Mouse (Mus musculus) frontal cortex, postnatal 10 days (tissue): ENCODE measurements around the gene Cinp.

Experiments used
- DNase-seq, 2 experiments: peaks; one replicate each; pipeline ENCODE4 v3.0.0; 2022; ENCODE audit warnings: low spot score in 2 of 2, mixed read lengths in 1 of 2

The Cinp gene

GRCm38 (mm10) chr12:110889036-110890020 lies at the start of gene Cinp, which contains the start of gene Tecpr2:
Gene Cinp, minus strand, starts transcription at chr12:110889145.
Gene Tecpr2, plus strand, starts transcription at chr12:110889264.
- DNase-seq, result peak; percentile 95 to 96

- DNase-seq, result no peak
These were observed 48.6 kb upstream of the Cinp start for GRCm38 (mm10) chr12:110937496-110937895.

GRCm38 (mm10) chr12:110935983-110936620 lies 47.2 kb upstream of the Cinp start:
- peak; percentile 70 to 82 for DNase-seq

GRCm38 (mm10) chr12:110932820-110933219 lies 43.9 kb upstream of the Cinp start:
- DNase-seq, result no peak

- DNase-seq, result no peak
These were observed 32.6 kb upstream of the Cinp start for GRCm38 (mm10) chr12:110921572-110921971.

- DNase-seq, result no peak
These were observed 31.3 kb upstream of the Cinp start for GRCm38 (mm10) chr12:110920254-110920653.

GRCm38 (mm10) chr12:110915761-110916160 lies 26.8 kb upstream of the Cinp start:
- DNase-seq, result no peak

GRCm38 (mm10) chr12:110909962-110910361 lies 21.0 kb upstream of the Cinp start:
- DNase-seq, result no peak

GRCm38 (mm10) chr12:110907845-110908244 lies 18.9 kb upstream of the Cinp start:
- no peak for DNase-seq

- no peak for DNase-seq
These were observed 14.6 kb upstream of the Cinp start for GRCm38 (mm10) chr12:110903536-110903935.

GRCm38 (mm10) chr12:110902106-110902505 lies 13.2 kb upstream of the Cinp start:
- DNase-seq, result no peak

GRCm38 (mm10) chr12:110891887-110892286 lies 2.9 kb upstream of the Cinp start:
- no peak for DNase-seq

- no peak for DNase-seq
These were observed 339 bp downstream of the Cinp start for GRCm38 (mm10) chr12:110888606-110889005.

- no peak for DNase-seq
These were observed 839 bp downstream of the Cinp start for GRCm38 (mm10) chr12:110888106-110888505.

GRCm38 (mm10) chr12:110885251-110885650 lies 3.7 kb downstream of the Cinp start:
- DNase-seq, result no peak

GRCm38 (mm10) chr12:110882291-110882690 lies 6.7 kb downstream of the Cinp start:
- no peak for DNase-seq

GRCm38 (mm10) chr12:110875351-110875750 lies 13.6 kb downstream of the Cinp start:
- no peak for DNase-seq

GRCm38 (mm10) chr12:110871247-110871646 lies 17.7 kb downstream of the Cinp start:
- no peak for DNase-seq

- DNase-seq, result no peak
These were observed 18.8 kb downstream of the Cinp start for GRCm38 (mm10) chr12:110870107-110870506.

- DNase-seq, result no peak
These were observed 23.0 kb downstream of the Cinp start for GRCm38 (mm10) chr12:110865989-110866388.

- DNase-seq, result no peak
These were observed 23.4 kb downstream of the Cinp start for GRCm38 (mm10) chr12:110865571-110865970.

- DNase-seq, result no peak
These were observed 24.9 kb downstream of the Cinp start for GRCm38 (mm10) chr12:110864008-110864407.

- DNase-seq, result no peak
These were observed 27.7 kb downstream of the Cinp start for GRCm38 (mm10) chr12:110861256-110861655.
